Mouse (Mus musculus) Muller cell, postnatal 12 days (primary cell): Measurements from ENCODE around the gene Lsm14b.

ENCODE experiments used
- DNase-seq: peaks from one replicate; pipeline ENCODE4 v3.0.0-alpha.2; 2015; ENCODE audit errors: inconsistent ontology term

Gene Lsm14b

DNA sequence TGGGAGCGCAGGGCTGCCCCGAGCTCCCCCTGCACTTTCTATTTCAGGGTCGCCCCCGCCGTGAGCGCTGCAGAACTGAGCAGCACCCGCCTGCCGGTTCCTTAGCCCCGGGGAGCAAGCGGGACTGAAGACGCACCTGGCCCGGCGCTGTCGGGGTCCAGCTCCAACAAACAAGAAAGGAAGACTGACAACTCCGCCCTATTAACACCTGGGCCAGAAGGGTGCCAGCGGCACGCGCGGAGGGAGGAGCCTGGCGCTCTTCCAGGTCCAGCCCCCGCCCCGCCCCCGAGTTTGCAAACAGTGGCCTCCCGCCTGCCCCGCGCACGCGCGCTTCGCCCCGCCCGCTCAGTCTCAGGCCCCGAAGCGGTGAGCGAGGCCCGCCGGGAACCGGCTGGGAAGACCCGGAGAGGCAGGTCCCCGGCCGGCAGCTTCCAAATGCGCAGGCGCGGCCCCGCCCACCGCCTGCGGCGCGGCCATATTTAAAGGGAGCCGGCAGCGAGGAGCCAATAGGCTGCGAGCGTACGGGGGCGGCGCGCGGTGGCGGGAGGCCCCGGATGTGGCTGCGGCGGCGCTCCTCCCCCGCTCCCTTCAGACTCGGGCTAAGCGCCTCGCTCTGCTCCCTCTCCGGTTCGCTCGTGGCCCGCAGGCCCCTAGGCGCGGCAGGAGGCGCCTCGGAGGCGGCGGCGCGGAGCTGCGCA is at the start of gene Lsm14b:
Gene Lsm14b, plus strand, starts transcription at position 587 of the 698 bp plus-strand sequence.
- DNase-seq = peak; percentile 100

- no peak for DNase-seq
These were observed 48.9 kb upstream of the Lsm14b start for GRCm38 (mm10) chr2:179975851-179976250.

- no peak for DNase-seq
These were observed 48.5 kb upstream of the Lsm14b start for GRCm38 (mm10) chr2:179976295-179976627.

- DNase-seq = peak; percentile 91
These were observed 48.0 kb upstream of the Lsm14b start, which contains the start of gene Taf4 for GRCm38 (mm10) chr2:179976628-179977343. Taf4 (minus strand) TSS chr2:179976646.

DNA sequence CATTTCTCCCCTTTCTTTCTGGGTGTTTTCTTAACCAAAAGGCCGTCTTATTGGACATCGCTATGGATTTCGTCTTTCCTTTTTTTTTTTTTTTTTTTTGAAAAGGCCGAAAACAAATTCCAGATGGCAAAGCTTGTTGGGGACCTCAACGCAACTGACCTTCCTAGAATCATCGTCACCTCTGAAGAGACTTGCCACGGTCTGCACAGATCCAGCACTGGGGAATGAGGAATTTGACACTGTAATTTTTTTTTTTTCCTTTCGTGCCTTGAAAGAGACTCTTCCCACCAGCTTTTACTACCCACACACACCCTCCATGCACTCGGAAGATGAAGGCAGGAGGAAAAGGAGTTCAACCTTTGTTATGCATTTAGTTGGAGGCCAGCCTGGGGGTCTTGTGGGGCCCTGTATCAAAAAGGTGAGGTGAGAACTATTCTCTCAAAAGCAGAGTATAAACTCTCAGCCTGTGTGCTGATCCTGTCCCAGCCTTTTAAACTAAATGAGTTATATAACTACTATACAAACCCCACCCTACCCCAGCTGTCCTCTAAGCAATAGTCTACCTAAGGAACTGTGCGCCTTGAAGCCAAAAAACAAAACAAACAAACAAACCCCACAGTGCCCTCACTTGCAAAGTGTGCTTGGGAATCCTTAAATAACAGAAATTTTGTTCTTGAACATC is 47.3 kb upstream of the Lsm14b start:
- DNase-seq = no peak

DNA sequence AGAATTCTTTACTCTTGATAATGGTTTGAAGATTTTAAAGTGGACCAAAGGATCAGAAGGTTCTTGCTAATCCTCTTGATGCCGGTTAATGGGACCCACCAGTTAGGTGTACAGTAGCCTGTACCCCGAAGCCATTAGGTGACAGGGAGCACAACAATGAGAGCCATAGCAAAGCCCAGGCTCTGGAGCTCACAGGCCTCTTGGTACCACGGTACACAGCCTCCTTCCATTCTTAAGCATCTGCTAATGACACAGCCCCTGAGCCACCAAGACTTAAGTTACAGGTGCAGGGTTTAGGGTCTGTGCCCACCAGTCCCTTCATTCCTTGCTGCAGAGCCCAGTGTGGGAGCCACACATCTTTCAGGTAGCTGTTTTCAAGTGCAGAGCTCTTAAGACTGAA is 46.5 kb upstream of the Lsm14b start:
- no peak for DNase-seq

GRCm38 (mm10) chr2:179979836-179980235 is 45.0 kb upstream of the Lsm14b start:
- peak; percentile 92 for DNase-seq

- DNase-seq = no peak
These were observed 44.2 kb upstream of the Lsm14b start for GRCm38 (mm10) chr2:179980616-179981015.

DNA sequence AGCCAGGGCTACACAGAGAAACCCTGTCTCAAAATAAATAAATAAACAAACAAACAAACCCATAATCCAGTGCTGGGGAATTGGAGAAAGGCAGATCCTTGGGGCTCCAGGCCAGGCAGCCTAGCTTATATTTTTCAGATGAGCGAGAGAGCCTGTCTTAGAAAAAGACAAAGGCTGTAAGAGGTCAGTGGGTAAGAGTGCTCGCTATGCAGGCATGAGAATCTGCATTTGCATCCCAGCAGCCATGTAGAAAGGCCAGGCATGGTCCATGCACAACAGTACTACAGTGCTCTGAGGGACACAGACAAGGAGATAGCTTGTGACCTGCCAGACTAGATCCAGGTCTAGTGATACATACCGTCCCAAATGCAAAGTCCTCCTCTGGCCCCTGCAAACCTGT is 42.1 kb upstream of the Lsm14b start:
- DNase-seq = no peak

- no peak for DNase-seq
These were observed 40.0 kb upstream of the Lsm14b start for GRCm38 (mm10) chr2:179984830-179985229.

- no peak for DNase-seq
These were observed 39.1 kb upstream of the Lsm14b start for GRCm38 (mm10) chr2:179985695-179986094.

- no peak for DNase-seq
These were observed 38.3 kb upstream of the Lsm14b start for GRCm38 (mm10) chr2:179986437-179987022.

DNA sequence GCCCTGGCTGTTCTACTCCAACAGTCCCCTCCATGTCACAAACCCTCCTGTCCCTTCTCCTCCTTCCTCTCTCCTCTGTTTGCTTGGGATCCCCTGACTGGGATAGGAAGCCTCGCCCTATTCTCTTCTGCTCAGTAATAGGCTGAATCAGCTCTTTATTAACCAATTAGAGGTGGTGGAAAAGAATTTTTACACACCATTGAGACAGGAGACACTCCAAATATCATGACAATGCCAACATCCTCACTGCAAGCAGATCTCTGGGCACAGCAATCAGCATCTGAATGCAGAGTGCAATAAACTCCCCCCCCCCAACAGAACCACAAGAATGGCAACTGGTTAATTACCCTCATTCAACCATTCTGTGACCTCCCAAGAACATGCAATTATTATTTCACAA is 35.7 kb upstream of the Lsm14b start:
- DNase-seq = peak; percentile 50

- no peak for DNase-seq
These were observed 31.7 kb upstream of the Lsm14b start for GRCm38 (mm10) chr2:179993071-179993470.

- no peak for DNase-seq
These were observed 26.4 kb upstream of the Lsm14b start for GRCm38 (mm10) chr2:179998431-179998830.

- DNase-seq = no peak
These were observed 23.2 kb upstream of the Lsm14b start for GRCm38 (mm10) chr2:180001635-180002034.

DNA sequence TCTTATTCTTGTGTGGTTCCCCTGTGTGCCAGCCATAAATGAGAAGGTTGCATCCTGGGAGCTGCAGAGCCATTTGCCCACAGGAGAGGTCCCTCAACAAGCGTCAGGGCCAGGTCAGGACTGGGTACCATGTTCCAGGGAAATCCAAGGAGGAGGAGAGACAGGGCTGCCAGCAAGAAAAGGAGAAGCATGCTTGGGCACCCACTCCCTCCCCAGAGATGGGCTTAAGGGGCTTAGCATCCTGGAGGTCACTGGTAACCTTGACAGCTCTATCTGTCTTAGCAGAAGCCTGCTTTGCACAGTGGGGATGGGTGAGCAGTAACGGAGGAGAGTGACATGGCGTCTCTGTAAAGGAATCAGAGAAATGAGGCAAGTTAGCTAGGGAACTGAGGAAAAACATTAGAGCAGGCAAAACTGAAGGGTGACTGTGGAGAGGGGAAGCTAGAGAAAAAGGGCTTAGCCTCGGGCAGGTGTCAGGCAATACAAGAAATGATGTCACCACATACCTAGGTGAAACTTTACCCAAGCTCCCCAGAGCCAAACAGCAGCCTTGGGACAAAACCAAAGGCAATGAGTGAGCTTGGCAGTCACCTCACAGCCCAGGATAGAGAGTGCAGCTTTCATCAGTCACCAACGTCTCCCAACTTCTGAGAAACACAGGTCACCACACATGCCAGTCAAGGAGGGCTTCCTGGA is 19.0 kb upstream of the Lsm14b start:
- no peak for DNase-seq

DNA sequence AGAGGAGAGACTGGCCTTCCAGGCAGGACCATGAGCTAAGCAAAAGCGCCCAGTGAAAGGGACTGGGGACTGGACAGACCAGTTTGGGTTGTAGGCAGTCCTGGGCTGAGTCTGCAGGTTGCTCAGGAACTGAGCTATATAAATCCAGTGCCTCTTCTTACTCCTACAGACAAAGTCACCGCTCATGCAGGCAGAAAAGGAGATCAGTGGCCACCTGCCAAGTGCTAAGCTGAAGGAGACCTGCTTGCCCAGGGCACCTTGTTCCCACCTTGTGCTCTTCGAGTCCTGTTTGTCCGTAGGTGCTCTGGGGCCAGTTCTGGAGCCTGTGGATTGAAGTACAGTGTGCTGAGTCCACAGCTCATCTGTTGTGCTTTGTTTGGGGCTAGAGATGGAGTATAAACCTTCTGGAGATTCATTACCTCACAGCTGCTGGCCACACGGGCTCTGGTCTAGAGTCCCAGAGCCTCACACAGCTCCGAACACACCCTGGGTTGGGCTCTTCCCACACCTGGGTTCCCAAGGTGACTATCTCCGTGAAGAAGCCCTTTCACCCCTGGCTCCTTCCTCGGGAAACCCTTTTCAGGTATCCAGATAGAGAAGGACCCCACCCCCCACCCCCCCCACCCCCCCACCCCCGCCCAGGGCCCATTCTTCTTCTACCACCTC is 18.3 kb upstream of the Lsm14b start:
- no peak for DNase-seq

GRCm38 (mm10) chr2:180010686-180011085 is 14.1 kb upstream of the Lsm14b start:
- no peak for DNase-seq

DNA sequence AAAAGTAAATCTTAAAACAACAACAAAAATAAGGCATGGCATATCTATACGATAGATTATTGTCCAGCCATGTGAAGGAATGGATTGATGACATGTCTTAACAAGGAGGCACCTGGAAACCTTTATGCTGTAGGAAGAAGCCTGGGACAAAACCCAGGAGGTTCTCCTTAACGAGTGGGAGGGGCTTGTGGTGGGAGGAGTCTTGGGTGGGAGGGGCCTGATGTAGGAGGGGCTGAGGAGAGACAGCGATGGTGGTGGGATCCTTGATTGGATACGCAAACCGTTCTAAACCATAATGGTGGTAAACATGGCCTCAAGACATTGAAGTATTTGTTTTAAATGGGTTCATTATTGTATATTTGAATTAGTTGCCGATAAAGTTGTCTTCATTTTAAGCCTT is 13.4 kb upstream of the Lsm14b start:
- no peak for DNase-seq

- DNase-seq = no peak
These were observed 11.1 kb upstream of the Lsm14b start for GRCm38 (mm10) chr2:180013686-180014085.
